Mouse (Mus musculus): ENCODE data around the gene Spef2. TPM values are rescaled to one million over a fixed set of nuclear protein-coding genes. Genes with fewer than 3 reads are reported as not detected.

Spef2 gene
- polyA plus RNA-seq, 1 experiment from 2014 or later: 2.0 TPM

GRCm38 (mm10) chr15:9600088-9600455, 148.6 kb downstream of the Spef2 start:
- Histone ChIP-seq H3K9ac (ENCODE audit: low read depth, low read length) (no peak overlapping the region), H3K9me3 (ENCODE audit: control insufficient read depth, low read length) (no peaks in the 10 kb centered on the region), H3K4me3 (ENCODE audit: low read length) (no peak overlapping the region), H3K4me2 (ENCODE audit: low read length) (no peak overlapping the region), H3K27me3 (replicated peaks; ENCODE audit: control insufficient read depth, insufficient read depth, low read length) (no peaks in the 10 kb centered on the region), H3K27ac (ENCODE audit: low read depth, low read length) (no peak overlapping the region), H3K36me3 (ENCODE audit: control insufficient read depth, insufficient read depth, low read length) (no peaks in the 10 kb centered on the region), H3K4me1 (ENCODE audit: control insufficient read depth, insufficient read depth, low read depth, low read length) (no peaks in the 10 kb centered on the region)
- ATAC-seq: no peak
- 94% methylated on average over 6 of the region's 6 CpGs for WGBS

- no peaks in the 10 kb centered on the region for H3K36me3 ChIP-seq (ENCODE audit: control insufficient read depth, insufficient read depth, low read length)
Observed at GRCm38 (mm10) chr15:9599382-9600087, 149.1 kb downstream of the Spef2 start.

GRCm38 (mm10) chr15:9596298-9597060, 152.2 kb downstream of the Spef2 start:
- Histone ChIP-seq H3K4me1 (ENCODE audit: control insufficient read depth, insufficient read depth, low read depth, low read length) (no peaks in the 10 kb centered on the region), H3K9ac (ENCODE audit: low read depth, low read length) (no peak overlapping the region), H3K36me3 (ENCODE audit: control insufficient read depth, insufficient read depth, low read length) (no peaks in the 10 kb centered on the region), H3K27me3 (replicated peaks; ENCODE audit: control insufficient read depth, insufficient read depth, low read length) (no peaks in the 10 kb centered on the region), H3K9me3 (ENCODE audit: control insufficient read depth, low read length) (no peaks in the 10 kb centered on the region), H3K27ac (ENCODE audit: low read depth, low read length) (no peak overlapping the region), H3K4me3 (ENCODE audit: low read length) (no peak overlapping the region), H3K4me2 (ENCODE audit: low read length) (no peak overlapping the region)
- 90% methylated on average over 6 of the region's 6 CpGs for WGBS
- no peak for ATAC-seq

More at GRCm38 (mm10) chr15:9599382-9600087, 149.1 kb downstream of the Spef2 start:
- Histone ChIP-seq H3K27ac (ENCODE audit: low read depth, low read length) (no peak overlapping the region), H3K27me3 (replicated peaks; ENCODE audit: control insufficient read depth, insufficient read depth, low read length) (no peaks in the 10 kb centered on the region), H3K4me2 (ENCODE audit: low read length) (no peak overlapping the region), H3K4me3 (ENCODE audit: low read length) (no peak overlapping the region), H3K9ac (ENCODE audit: low read depth, low read length) (no peak overlapping the region), H3K9me3 (ENCODE audit: control insufficient read depth, low read length) (no peaks in the 10 kb centered on the region), H3K4me1 (ENCODE audit: control insufficient read depth, insufficient read depth, low read depth, low read length) (no peaks in the 10 kb centered on the region)
- 88% methylated on average over 12 of the region's 12 CpGs for WGBS
- ATAC-seq: no peak

GRCm38 (mm10) chr15:9589939-9590338, 158.7 kb downstream of the Spef2 start:
- Histone ChIP-seq H3K27me3 (replicated peaks; ENCODE audit: control insufficient read depth, insufficient read depth, low read length) (no peaks in the 10 kb centered on the region), H3K9ac (ENCODE audit: low read depth, low read length) (no peak overlapping the region), H3K4me2 (ENCODE audit: low read length) (no peak overlapping the region), H3K4me3 (ENCODE audit: low read length) (no peak overlapping the region), H3K4me1 (ENCODE audit: control insufficient read depth, insufficient read depth, low read depth, low read length) (no peaks in the 10 kb centered on the region), H3K9me3 (ENCODE audit: control insufficient read depth, low read length) (no peaks in the 10 kb centered on the region), H3K36me3 (ENCODE audit: control insufficient read depth, insufficient read depth, low read length) (no peaks in the 10 kb centered on the region), H3K27ac (ENCODE audit: low read depth, low read length) (no peak overlapping the region)
- no peak for ATAC-seq
- WGBS: 80% methylated on average over 4 of the region's 4 CpGs

- Histone ChIP-seq H3K36me3 (ENCODE audit: control insufficient read depth, insufficient read depth, low read length) (no peaks in the 10 kb centered on the region), H3K27me3 (replicated peaks; ENCODE audit: control insufficient read depth, insufficient read depth, low read length) (no peaks in the 10 kb centered on the region), H3K9me3 (ENCODE audit: control insufficient read depth, low read length) (no peaks in the 10 kb centered on the region), H3K4me1 (ENCODE audit: control insufficient read depth, insufficient read depth, low read depth, low read length) (no peaks in the 10 kb centered on the region), H3K4me2 (ENCODE audit: low read length) (no peak overlapping the region), H3K27ac (ENCODE audit: low read depth, low read length) (no peak overlapping the region), H3K4me3 (ENCODE audit: low read length) (no peak overlapping the region), H3K9ac (ENCODE audit: low read depth, low read length) (no peak overlapping the region)
- ATAC-seq: no peak
- 84% methylated on average over 11 of the region's 11 CpGs for WGBS
Observed at GRCm38 (mm10) chr15:9580470-9581280, 168.0 kb downstream of the Spef2 start.

GRCm38 (mm10) chr15:9577303-9577702, 171.4 kb downstream of the Spef2 start:
- Histone ChIP-seq H3K36me3 (ENCODE audit: control insufficient read depth, insufficient read depth, low read length) (no peaks in the 10 kb centered on the region), H3K9me3 (ENCODE audit: control insufficient read depth, low read length) (no peaks in the 10 kb centered on the region), H3K4me1 (ENCODE audit: control insufficient read depth, insufficient read depth, low read depth, low read length) (no peaks in the 10 kb centered on the region), H3K27ac (ENCODE audit: low read depth, low read length) (no peak overlapping the region), H3K27me3 (replicated peaks; ENCODE audit: control insufficient read depth, insufficient read depth, low read length) (no peaks in the 10 kb centered on the region), H3K4me2 (ENCODE audit: low read length) (no peak overlapping the region), H3K9ac (ENCODE audit: low read depth, low read length) (no peak overlapping the region), H3K4me3 (ENCODE audit: low read length) (no peak overlapping the region)
- no peak for ATAC-seq
- WGBS: 84% methylated on average over 4 of the region's 4 CpGs

GRCm38 (mm10) chr15:9574796-9575195, 173.9 kb downstream of the Spef2 start:
- H3K9me3 ChIP-seq (ENCODE audit: control insufficient read depth, low read length): no peaks in the 10 kb centered on the region
- H3K27me3 ChIP-seq (replicated peaks; ENCODE audit: control insufficient read depth, insufficient read depth, low read length): no peaks in the 10 kb centered on the region
- no peak overlapping the region for H3K4me3 ChIP-seq (ENCODE audit: low read length)
- ATAC-seq: no peak
- H3K4me1 ChIP-seq (ENCODE audit: control insufficient read depth, insufficient read depth, low read depth, low read length): no peaks in the 10 kb centered on the region
- no peak overlapping the region for H3K9ac ChIP-seq (ENCODE audit: low read depth, low read length)
- H3K4me2 ChIP-seq (ENCODE audit: low read length): no peak overlapping the region
- no peak overlapping the region for H3K27ac ChIP-seq (ENCODE audit: low read depth, low read length)
- H3K36me3 ChIP-seq (ENCODE audit: control insufficient read depth, insufficient read depth, low read length): no peaks in the 10 kb centered on the region
- 84% methylated on average over 5 of the region's 5 CpGs for WGBS

- no peak for ATAC-seq
- Histone ChIP-seq H3K4me3 (ENCODE audit: low read length) (no peak overlapping the region), H3K4me1 (ENCODE audit: control insufficient read depth, insufficient read depth, low read depth, low read length) (no peaks in the 10 kb centered on the region), H3K9ac (ENCODE audit: low read depth, low read length) (no peak overlapping the region), H3K27me3 (replicated peaks; ENCODE audit: control insufficient read depth, insufficient read depth, low read length) (no peaks in the 10 kb centered on the region), H3K9me3 (ENCODE audit: control insufficient read depth, low read length) (no peaks in the 10 kb centered on the region), H3K4me2 (ENCODE audit: low read length) (no peak overlapping the region), H3K27ac (ENCODE audit: low read depth, low read length) (no peak overlapping the region), H3K36me3 (ENCODE audit: control insufficient read depth, insufficient read depth, low read length) (no peaks in the 10 kb centered on the region)
- WGBS: 85% methylated on average over 4 of the region's 4 CpGs
Observed at GRCm38 (mm10) chr15:9573361-9573760, 175.3 kb downstream of the Spef2 start.

GRCm38 (mm10) chr15:9572664-9573063, 176.0 kb downstream of the Spef2 start:
- Histone ChIP-seq H3K27ac (ENCODE audit: low read depth, low read length) (no peak overlapping the region), H3K4me2 (ENCODE audit: low read length) (no peak overlapping the region), H3K4me1 (ENCODE audit: control insufficient read depth, insufficient read depth, low read depth, low read length) (no peaks in the 10 kb centered on the region), H3K9me3 (ENCODE audit: control insufficient read depth, low read length) (no peaks in the 10 kb centered on the region), H3K36me3 (ENCODE audit: control insufficient read depth, insufficient read depth, low read length) (no peaks in the 10 kb centered on the region), H3K9ac (ENCODE audit: low read depth, low read length) (no peak overlapping the region), H3K27me3 (replicated peaks; ENCODE audit: control insufficient read depth, insufficient read depth, low read length) (no peaks in the 10 kb centered on the region), H3K4me3 (ENCODE audit: low read length) (no peak overlapping the region)
- WGBS: 89% methylated on average over 7 of the region's 7 CpGs
- ATAC-seq: no peak
